Mouse (Mus musculus) kidney, embryonic 14.5 days (tissue): ENCODE results near the gene Actg2. TPM values are rescaled to one million over a fixed set of nuclear protein-coding genes. Genes with fewer than 3 reads are reported as not detected.
"Not testable (repeated sequence)": the region's sequence is repeated elsewhere in the genome, so short reads cannot be mapped to it uniquely, and the experiment has no call there.

Experiments
- ATAC-seq: fragments of 200-750 bp; cut with Nextera tagmentation; 2 replicates; pipeline ENCODE4 v1.8.0; 2017; ENCODE audit warnings: moderate number of reproducible peaks, mild to moderate bottlenecking, moderate TSS enrichment, moderate library complexity; ENCODE audit not compliant: low FRiP score, low TSS enrichment
- H3K27ac ChIP-seq: fragments of 300-500 bp; sonication (generic); 2 replicates; pipeline ENCODE4 v1.5.1; 2014; ENCODE audit warnings: low read depth, mild to moderate bottlenecking, low read length, moderate library complexity, mixed read lengths
- H3K27me3 ChIP-seq: fragments of 300-500 bp; sonication (generic); 2 replicates; pipeline ENCODE4 v1.6.1; 2014; ENCODE audit warnings: mild to moderate bottlenecking, low read length; ENCODE audit not compliant: control insufficient read depth, insufficient read depth
- H3K36me3 ChIP-seq: fragments of 300-500 bp; sonication (generic); 2 replicates; pipeline ENCODE4 v1.6.1; 2014; ENCODE audit warnings: low read length, mixed read lengths; ENCODE audit not compliant: control insufficient read depth, insufficient read depth
- H3K4me1 ChIP-seq: fragments of 300-500 bp; sonication (generic); 2 replicates; pipeline ENCODE4 v1.6.1; 2014; ENCODE audit warnings: low read length, mixed read lengths; ENCODE audit not compliant: control insufficient read depth, insufficient read depth
- H3K4me2 ChIP-seq: fragments of 300-500 bp; sonication (generic); replicated peaks from 2 replicates; pipeline ENCODE4 v1.6.1; 2014; ENCODE audit warnings: low read depth, mild to moderate bottlenecking, low read length
- H3K4me3 ChIP-seq: fragments of 300-500 bp; sonication (generic); 2 replicates; pipeline ENCODE4 v1.5.1; 2014; ENCODE audit warnings: mild to moderate bottlenecking, low read length
- H3K9ac ChIP-seq: fragments of 300-500 bp; sonication (generic); 2 replicates; pipeline ENCODE4 v1.6.1; 2014; ENCODE audit warnings: low read depth, mild to moderate bottlenecking, low read length, moderate library complexity
- H3K9me3 ChIP-seq: fragments of 300-500 bp; sonication (generic); 2 replicates; pipeline ENCODE4 v1.6.1; 2016; ENCODE audit warnings: low read length; ENCODE audit not compliant: control insufficient read depth
- WGBS: fragments of 180-500 bp; shearing (Covaris S2); extraction: QIAGEN DNeasy Blood & Tissue Kit; methylation state at CpG from one replicate; pipeline ENCODE4 v1.1.7; 2014; 5-methylcytosine and 5-hydroxymethylcytosine counted together
- polyA plus RNA-seq: library from polyadenylated mRNA; unstranded; fragments of >200 nt; fragmentation: Nextera tagmentation; extraction: Ambion mirVana; gene quantifications from 2 replicates; pipeline ENCODE4 v1.2.1, GENCODE M21; 2014

Gene Actg2
- polyA plus RNA-seq: 4.0 and 7.6 TPM in 2 replicates

DNA sequence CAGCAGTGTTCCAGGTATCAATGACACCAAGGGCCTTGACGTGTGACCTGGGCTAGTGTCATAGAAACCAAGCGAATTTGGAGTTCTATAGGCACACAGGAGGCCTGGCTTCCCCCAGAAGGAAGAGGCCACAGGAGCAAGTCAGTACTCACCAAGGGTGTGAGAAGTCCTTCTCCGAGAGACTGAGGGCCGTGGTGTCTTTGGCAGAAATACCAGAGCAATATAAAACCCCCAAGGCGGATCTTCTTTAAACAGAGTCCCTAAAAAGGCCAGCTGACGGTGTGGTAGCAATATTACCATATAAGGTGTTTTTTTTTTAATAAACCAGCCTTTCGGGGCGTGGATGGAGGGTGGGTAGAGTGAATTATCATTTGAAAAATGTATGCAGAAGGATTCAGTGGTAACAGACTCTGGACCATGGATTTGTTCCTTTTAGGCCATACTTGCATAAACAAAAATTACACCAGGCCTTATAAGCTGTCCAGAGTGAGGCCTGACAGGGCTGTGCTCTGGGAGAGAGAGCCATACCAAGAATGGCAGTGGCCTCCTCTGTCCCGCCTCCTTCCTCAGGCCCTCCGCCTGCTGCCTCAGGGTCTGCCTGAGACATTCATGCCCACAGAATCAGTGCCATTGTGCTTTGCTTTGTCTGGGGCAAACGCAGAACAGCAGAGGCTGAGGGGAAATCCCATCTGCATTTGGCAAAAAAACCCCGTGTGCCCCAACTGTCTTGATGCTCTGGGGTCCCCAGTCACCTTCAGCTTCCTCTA lies at the start of gene Actg2:
Gene Actg2, minus strand, starts transcription at position 238 of the 767 bp plus-strand sequence.
- Histone ChIP-seq H3K4me3 (no peak within 1 kb of the TSS), H3K4me1 (no peaks in the 10 kb centered on the region), H3K27ac (no peak within 1 kb of the TSS), H3K27me3 (no peaks in the 10 kb centered on the region), H3K9me3 (no peaks in the 10 kb centered on the region), H3K36me3 (no peaks in the 10 kb centered on the region), H3K9ac (no peak within 1 kb of the TSS), H3K4me2 (no peak within 1 kb of the TSS)
- no peak for ATAC-seq
- 66% methylated on average over 12 of the region's 12 CpGs for WGBS

DNA sequence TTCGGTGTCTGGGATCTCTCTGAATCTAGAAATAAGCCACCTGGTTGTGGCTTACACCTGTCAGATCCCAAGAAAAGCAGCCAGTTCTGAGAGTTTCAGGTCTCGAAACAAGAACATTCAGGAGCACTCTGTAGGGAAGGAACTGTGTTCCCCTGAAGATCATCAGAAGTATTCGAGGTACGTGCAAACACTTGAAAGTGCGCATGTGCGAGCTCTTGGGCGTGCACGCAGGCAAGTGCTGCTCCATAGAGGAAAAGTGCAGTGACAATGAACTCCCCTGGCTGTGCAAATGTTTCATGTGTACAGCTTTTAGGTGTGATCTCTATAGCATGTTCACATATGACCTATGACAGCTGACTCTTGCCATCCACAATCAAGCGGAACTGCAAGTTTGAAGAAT lies 49.3 kb upstream of the Actg2 start:
- H3K36me3 ChIP-seq, ATAC-seq, H3K27me3 ChIP-seq, H3K4me1 ChIP-seq, H3K4me3 ChIP-seq, H3K27ac ChIP-seq, H3K9ac ChIP-seq, H3K9me3 ChIP-seq, H3K4me2 ChIP-seq: not testable (repeated sequence)
- 89% methylated on average over 9 of the region's 9 CpGs for WGBS

DNA sequence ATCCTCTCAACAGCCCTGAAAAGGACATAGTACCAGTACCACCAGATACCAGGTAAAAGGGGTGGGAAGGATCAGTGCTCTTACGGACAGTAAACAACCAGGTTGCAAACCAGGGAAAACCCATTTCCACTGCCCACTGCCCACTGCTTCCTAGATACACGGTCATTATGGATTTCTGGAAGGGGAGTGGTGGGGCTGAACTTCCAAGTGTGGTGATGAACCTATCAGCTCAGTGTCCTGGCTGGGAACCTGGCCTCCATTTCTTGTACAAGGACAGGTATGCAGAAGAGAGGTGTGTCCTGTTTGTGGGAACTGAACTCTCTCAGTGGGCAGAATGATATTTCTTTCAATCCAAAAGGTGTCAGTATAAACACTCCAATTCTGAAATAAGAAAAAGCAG lies 47.5 kb upstream of the Actg2 start:
- H3K27ac ChIP-seq: no peak overlapping the region
- no peak overlapping the region for H3K4me2 ChIP-seq
- no peak overlapping the region for H3K9ac ChIP-seq
- H3K36me3 ChIP-seq: no peaks in the 10 kb centered on the region
- WGBS: 83% methylated on average over 2 of the region's 2 CpGs
- no peaks in the 10 kb centered on the region for H3K4me1 ChIP-seq
- H3K4me3 ChIP-seq: no peak overlapping the region
- no peak for ATAC-seq
- H3K9me3 ChIP-seq: no peaks in the 10 kb centered on the region
- H3K27me3 ChIP-seq: no peaks in the 10 kb centered on the region; the same call in 1 of the 2 replicates

DNA sequence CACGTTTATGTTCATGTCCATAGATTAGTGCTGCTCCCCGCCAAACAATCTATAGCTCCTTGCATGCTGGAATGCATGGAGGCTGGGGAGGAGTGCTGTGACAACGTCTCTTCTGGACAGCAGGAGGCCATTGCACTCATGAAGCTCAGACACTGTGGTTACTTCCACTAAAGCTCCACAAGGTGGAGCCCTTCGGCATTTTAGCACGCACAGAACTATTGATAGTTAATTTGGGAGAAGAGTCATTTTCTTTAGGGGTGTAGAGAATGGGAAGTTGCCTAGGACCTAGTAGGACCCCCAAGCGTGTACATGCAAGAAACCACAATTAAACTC lies 46.8 kb upstream of the Actg2 start:
- Histone ChIP-seq H3K9ac (no peak overlapping the region), H3K27ac (no peak overlapping the region), H3K4me1 (no peaks in the 10 kb centered on the region), H3K9me3 (no peaks in the 10 kb centered on the region), H3K4me3 (no peak overlapping the region), H3K4me2 (no peak overlapping the region; the same call in 1 of the 2 replicates), H3K36me3 (no peaks in the 10 kb centered on the region), H3K27me3 (peaks cover 4% of the 10 kb centered on the region)
- ATAC-seq: peak; percentile 66; the same call in 1 of the 2 replicates
- 2% methylated on average over 6 of the region's 6 CpGs for WGBS

DNA sequence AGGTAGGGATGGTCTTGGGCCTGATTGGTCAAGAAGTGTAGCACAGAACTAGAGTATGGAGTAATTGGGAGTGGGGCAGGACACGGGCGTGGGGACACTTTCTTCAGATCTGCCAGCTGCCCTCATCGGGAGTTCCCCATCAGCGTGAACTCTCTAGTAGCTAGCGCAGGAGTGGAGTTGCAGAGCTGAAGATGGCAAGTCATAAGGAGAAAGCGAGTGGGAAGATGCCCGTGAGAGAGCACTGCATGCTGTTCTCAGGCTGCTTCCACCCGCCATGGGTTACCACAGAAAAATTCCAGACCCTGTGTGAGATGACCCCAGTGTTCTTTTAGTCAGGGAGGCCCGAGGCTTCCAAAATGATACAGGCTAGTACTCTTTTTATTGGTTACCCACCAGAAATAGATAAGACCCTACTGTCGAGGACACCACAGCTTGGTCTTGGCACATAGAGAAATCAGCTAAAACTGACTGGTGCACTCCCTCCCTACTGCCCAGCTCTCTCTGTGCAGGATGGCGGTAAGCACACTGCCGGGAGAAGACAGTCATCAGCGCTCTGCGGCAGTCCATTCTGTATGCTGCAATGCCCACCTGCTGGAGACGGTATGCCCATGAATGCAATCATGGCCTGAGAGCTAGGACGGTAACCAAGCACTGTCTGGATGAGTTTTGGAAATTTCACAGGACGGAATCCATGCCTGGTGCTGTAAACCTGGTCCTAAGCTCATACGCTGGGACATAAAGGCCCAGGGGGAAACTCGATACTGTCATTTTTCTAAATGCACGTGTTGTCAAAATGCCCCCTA lies 46.3 kb upstream of the Actg2 start:
- ATAC-seq: 0 out of 2 replicates have a peak, but pooled peaks have one; percentile 35
- peaks cover 4% of the 10 kb centered on the region for H3K27me3 ChIP-seq
- H3K9me3 ChIP-seq: no peaks in the 10 kb centered on the region
- no peak overlapping the region for H3K4me3 ChIP-seq
- no peak overlapping the region for H3K27ac ChIP-seq
- no peak overlapping the region; the same call in 1 of the 2 replicates for H3K4me2 ChIP-seq
- H3K36me3 ChIP-seq: no peaks in the 10 kb centered on the region
- WGBS: 44% methylated on average over 20 of the region's 20 CpGs
- H3K9ac ChIP-seq: no peak overlapping the region
- no peaks in the 10 kb centered on the region for H3K4me1 ChIP-seq

DNA sequence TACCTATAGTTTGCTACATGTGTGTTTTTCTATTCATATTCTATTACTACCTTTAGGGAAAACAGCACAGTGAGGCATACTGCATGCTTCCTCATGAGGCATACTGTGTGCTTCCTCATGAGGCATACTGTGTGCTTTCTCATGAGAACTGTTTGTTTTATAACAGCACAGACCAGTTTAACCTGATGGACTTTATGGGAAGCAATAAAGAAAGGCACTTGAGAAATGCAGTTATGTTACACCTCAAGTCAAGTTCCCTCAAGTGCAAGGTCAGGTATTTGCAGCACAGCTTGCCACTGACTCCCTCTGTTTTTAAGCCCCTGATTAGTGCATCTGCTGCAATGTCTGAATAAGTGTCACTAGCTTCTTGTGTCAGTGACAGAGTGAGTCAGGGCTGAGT lies 41.5 kb upstream of the Actg2 start:
- ATAC-seq: no peak
- H3K4me3 ChIP-seq: no peak overlapping the region

DNA sequence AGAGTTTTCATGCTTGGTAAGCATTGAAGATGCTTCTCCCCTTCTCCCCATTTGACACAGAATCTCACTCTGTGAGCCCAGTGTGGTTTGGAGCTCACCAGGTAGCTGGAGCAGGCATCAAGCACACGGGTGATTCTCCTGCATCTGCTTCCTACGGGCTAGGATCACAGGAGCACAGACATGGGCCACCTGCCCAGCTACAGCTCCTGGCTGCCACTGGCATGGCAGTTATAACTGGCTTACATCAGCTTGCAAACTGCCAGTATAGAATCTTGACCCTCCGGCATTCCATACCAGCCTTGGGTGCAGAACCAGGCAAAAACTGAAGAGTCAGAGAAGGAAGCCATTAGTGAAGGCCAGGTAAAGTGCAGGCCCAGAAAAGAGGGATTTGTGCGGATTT lies 39.5 kb upstream of the Actg2 start:
- no peak overlapping the region for H3K4me3 ChIP-seq
- WGBS: 75% methylated on average over 4 of the region's 4 CpGs
- no peaks in the 10 kb centered on the region for H3K36me3 ChIP-seq
- H3K27me3 ChIP-seq: peaks cover 4% of the 10 kb centered on the region; the same call in 1 of the 2 replicates
- no peak overlapping the region for H3K9ac ChIP-seq
- no peaks in the 10 kb centered on the region for H3K9me3 ChIP-seq
- peaks cover 8% of the 10 kb centered on the region; the same call in 1 of the 2 replicates for H3K4me1 ChIP-seq
- ATAC-seq: no peak
- H3K27ac ChIP-seq: no peak overlapping the region
- no peak overlapping the region for H3K4me2 ChIP-seq

More for the DNA sequence above, 41.5 kb upstream of the Actg2 start:
- Histone ChIP-seq H3K4me2 (no peak overlapping the region), H3K27ac (no peak overlapping the region), H3K27me3 (peaks cover 4% of the 10 kb centered on the region), H3K4me1 (peaks cover 4% of the 10 kb centered on the region; the same call in 1 of the 2 replicates), H3K9me3 (no peaks in the 10 kb centered on the region), H3K9ac (no peak overlapping the region), H3K36me3 (no peaks in the 10 kb centered on the region)

DNA sequence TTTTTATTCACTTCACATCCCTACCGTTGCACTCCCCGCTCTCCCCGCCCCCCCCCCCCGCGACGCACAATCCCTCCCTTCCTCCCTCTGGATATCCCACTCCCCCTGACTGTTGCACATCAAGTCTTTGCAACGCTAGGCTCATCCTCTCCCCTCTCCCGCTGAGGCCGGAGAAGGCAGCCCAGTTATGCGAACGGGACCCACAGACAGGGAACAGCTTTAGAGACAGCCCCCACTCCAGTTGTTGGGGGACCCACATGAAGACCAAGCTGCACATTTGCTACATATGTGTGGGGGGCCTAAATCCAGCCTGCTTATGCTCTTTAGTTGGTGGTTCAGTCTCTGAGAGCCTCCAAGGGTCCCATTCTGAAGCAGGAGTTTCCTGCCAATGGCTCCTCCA lies 36.6 kb upstream of the Actg2 start, which contains the start of gene Stambp:
Gene Stambp, minus strand, starts transcription at position 59 of the 400 bp plus-strand sequence.
- 1% methylated on average over 7 of the region's 11 CpGs for WGBS
- Histone ChIP-seq H3K9me3 (no peaks in the 10 kb centered on the region), H3K4me2 (peak within 1 kb of the TSS; percentile 83), H3K4me3 (peak within 1 kb of the TSS; percentile 70), H3K27ac (no peak within 1 kb of the TSS; the same call in 1 of the 2 replicates), H3K36me3 (no peaks in the 10 kb centered on the region; the same call in 1 of the 2 replicates), H3K9ac (peak within 1 kb of the TSS; percentile 69), H3K4me1 (peaks cover 8% of the 10 kb centered on the region; the same call in 1 of the 2 replicates), H3K27me3 (no peaks in the 10 kb centered on the region)
- peak; percentile 77 for ATAC-seq
